Mouse (Mus musculus) thymus, adult 2 months (tissue): ENCODE measurements around the gene Rbm38.

Source experiments
- CTCF ChIP-seq: fragments of 200-500 bp; IDR thresholded peaks from 2 replicates; pipeline ENCODE4 v1.5.1; 2012; ENCODE audit warnings: mild to moderate bottlenecking, control low read depth, low read length, moderate library complexity, borderline replicate concordance; ENCODE audit not compliant: control insufficient read depth, poor library complexity, insufficient read depth; ENCODE audit errors: extremely low read depth
- POLR2A ChIP-seq: fragments of 200-500 bp; IDR thresholded peaks from 2 replicates; pipeline ENCODE4 v1.6.1; 2012; ENCODE audit warnings: mild to moderate bottlenecking, low read length, control low read depth, moderate library complexity; ENCODE audit not compliant: control insufficient read depth, poor library complexity, insufficient read depth; ENCODE audit errors: extremely low read depth

- TF ChIP-seq POLR2A (no peak), CTCF (no peak)
Measured at GRCm38 (mm10) chr2:173050604-173051382, 30.5 kb downstream of the Rbm38 start.
